Mouse (Mus musculus): ENCODE results near the gene Unc13d.
"Not testable (repeated sequence)": the region's sequence is repeated elsewhere in the genome, so short reads cannot be mapped to it uniquely, and the experiment has no call there.

Gene Unc13d

DNA sequence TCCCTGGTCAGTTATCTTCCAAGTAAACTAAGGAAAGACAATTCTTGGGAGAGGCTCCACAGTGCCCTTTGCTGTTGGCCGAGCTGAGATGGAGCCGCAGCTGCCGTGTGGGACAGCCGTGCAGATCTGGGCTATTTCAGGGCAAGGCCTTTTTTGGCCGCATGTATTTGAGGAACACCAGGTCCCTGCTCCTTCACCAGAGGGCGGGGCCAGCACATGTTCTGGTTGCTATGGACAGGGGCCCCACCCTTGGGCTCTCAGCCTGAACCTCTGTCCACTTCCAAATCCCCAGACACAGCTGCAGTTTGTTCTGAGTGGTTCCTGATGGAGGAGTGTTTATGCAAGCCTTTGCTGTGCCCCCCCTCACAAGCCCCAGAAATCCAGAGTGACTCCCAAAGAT is 22.6 kb upstream of the Unc13d start:
- no peak for DNase-seq (ENCODE audit: low spot score)

DNA sequence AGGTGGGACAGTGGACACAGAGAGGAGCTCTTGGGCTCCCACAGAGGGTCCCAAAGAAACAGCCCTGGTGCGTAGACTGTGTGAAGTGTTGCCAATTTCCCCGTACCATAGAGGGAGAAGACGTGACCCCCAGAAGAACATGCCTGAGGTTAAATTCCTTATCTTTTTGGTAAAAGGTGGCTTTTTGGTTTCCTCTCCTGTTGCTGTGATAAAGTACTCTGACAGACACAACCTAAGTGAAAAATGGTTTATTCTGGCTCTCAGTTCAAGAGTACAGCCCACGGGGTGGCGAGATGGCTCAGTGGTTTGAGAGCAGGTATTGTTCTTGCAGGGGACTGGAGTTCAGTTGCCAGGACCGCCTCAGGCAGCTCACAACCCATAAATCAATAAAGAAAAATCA is 21.7 kb upstream of the Unc13d start:
- no peak for DNase-seq (ENCODE audit: low spot score)

- no peak for DNase-seq (ENCODE audit: low spot score)
Measured at GRCm38 (mm10) chr11:116098711-116099460, 21.1 kb upstream of the Unc13d start.

- no peak for DNase-seq (ENCODE audit: low spot score)
Measured at GRCm38 (mm10) chr11:116096213-116097108, 18.7 kb upstream of the Unc13d start.

DNA sequence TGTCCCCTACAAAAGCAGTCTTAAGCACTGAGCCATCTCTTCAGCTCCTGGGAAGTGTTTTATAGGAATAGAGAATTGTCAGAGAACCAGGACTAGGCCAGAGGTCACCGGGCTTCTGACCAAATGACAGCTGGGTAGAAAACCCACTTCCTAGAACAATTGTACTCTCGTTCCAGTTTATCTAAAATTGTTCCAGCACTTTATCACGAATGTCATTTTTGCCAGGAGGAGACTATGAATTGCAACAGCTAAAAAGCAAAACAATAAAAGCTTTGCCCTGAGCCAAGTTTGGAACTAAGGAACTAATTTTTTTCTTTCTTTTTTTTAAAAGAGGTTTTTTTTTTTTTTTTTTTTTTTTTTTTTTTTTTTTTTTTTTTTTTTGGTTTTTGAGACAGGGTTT is 17.8 kb upstream of the Unc13d start:
- DNase-seq (ENCODE audit: low spot score): no peak

DNA sequence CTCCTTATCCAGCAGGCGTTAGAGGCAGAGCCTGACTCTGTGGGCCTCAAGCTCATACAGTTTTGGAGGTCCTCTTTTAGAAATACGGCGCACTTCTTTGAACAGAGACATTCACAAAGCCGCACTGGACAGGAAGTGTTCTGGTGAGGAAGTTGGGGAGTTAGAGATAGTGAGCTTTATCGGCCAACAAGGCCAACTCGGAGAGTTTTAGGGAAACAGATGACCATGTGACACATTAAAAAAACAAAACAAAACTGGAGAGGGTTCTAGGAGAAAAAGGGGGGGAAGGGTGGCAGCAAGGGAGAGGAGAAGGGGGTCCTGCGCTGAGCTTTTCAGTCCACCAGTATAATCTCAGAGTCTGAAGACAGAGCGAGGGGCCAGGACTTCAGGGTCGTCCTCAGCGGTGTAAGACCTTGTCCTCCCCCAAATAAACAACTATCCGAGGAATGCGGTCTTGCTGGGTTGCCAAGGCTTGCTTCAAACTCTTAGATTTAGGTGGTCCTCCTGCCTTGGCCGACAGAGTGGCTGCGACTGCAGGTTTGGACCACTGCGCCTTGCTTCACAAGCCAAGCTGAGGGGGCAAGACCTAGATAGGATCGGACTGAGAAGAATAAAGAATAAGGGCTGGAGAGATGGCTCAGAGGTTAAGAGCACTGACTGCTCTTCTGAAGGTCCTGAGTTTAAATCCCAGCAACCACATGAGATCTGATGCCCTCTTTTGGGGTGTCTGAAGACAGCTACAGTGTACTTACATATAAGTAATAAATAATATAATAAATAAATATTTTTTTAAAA is 16.2 kb upstream of the Unc13d start:
- DNase-seq (ENCODE audit: low spot score): no peak

GRCm38 (mm10) chr11:116092959-116093358 is 15.2 kb upstream of the Unc13d start:
- not testable (repeated sequence) for DNase-seq (ENCODE audit: low spot score)

DNA sequence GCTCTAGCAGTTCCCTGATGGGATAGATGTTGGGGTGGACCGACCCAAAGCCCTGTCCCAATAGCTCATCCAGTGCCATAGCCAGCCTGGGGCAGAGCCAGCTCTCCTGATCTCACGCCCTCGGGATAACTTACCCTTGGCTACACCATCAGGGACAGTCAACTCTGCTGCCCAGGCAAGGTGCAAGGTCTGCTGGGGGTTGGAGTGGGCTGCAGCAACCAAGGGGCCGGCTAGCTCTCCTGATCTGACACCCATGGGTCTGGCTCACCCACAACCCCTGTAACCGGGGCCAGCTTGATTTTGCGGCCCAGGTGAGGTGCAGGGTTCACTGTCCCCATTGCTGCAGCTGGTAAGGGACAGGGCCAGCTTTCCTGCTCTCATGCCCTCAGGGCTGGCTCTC is 13.8 kb upstream of the Unc13d start:
- no peak for DNase-seq (ENCODE audit: low spot score)

- DNase-seq (ENCODE audit: low spot score): no peak
Measured at GRCm38 (mm10) chr11:116089545-116089944, 11.8 kb upstream of the Unc13d start.

DNA sequence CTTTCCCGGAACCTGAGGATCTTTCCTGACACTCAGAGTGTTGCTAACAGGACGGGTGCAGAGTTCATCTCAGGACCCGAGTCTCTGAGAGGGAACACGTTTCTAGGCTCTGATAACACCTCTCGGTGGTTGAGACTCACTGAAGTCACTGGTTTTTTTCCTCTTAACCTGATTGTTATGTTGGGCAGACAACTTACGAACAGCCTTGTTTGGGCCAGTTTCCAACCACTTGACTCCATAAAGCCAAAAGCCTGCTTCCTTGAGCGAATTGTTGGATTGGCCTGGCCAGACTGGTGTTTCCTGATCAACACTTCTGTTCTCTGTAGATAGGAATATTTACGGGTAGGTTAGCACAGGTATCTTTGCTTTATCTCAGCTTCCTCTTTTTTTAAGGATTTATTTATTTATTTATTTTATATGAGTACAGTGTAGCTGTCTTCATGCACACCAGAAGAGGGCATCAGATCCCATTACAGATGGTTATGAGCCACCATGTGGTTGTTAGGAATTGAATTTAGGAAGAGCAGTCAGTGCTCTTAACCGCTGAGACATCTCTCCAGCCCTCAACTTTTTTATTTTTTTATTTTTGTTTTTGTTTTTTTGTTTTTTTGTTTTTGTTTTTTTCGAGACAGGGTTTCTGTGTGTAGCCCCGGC is 11.1 kb upstream of the Unc13d start:
- no peak for DNase-seq (ENCODE audit: low spot score)

- no peak for DNase-seq (ENCODE audit: low spot score)
Measured at GRCm38 (mm10) chr11:116088188-116088587, 10.4 kb upstream of the Unc13d start.

GRCm38 (mm10) chr11:116087194-116088130 is 9.7 kb upstream of the Unc13d start:
- peak; percentile 59 for DNase-seq (ENCODE audit: low spot score)

- peak; percentile 99 for DNase-seq (ENCODE audit: low spot score)
Measured at GRCm38 (mm10) chr11:116086258-116087193, 8.8 kb upstream of the Unc13d start, which contains the start of gene Wbp2. Gene Wbp2 (minus strand): TSS chr11:116086995.

DNA sequence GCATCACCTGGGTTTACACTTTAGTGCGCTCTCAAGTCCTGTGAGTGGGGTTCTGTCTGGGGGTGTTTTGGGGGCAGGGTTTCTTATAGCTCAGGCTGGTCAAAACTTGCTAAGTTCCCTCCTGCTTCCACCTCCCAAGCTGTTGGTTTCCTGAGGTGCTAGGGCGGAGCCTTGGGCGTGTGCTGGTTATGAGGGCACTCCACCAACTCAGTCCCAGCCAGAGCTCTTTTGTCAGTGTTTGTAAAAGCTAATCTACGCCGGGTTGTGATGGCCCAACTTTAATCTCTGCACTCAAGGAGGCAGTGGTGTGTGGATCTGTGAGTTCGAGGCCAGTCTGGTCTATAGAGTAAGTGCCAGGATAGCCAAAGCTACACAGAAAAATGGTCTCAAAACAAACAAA is 6.4 kb upstream of the Unc13d start:
- no peak for DNase-seq (ENCODE audit: low spot score)

DNA sequence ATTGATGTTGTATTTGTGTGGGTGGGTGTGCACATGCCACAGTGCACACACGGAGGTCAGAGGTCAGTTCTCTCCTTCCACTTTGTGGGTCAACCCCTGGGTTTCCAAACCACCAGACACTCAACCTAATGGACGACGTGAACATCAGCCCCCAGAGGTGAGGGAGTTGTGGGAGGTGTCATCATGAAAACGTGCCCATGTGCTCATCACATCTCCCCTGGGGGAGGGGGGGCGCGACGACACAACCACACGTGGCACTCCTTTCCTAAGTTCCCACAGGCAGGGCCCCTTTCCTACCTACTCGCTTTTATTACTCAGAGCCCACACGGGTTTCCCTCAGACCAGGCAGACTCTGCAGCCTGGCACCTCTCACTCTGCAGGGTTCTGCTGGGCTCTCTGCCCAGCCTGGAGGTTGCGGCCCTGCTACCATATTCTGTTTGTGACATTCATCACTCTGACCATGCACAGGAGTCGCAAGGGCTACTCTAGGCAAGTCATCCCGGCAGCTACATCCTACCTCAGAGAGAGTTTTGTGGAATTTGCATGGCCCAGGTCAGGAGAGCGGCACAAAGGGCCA is 5.4 kb upstream of the Unc13d start:
- no peak for DNase-seq (ENCODE audit: low spot score)

GRCm38 (mm10) chr11:116081081-116081480 is 3.3 kb upstream of the Unc13d start:
- no peak for DNase-seq (ENCODE audit: low spot score)

DNA sequence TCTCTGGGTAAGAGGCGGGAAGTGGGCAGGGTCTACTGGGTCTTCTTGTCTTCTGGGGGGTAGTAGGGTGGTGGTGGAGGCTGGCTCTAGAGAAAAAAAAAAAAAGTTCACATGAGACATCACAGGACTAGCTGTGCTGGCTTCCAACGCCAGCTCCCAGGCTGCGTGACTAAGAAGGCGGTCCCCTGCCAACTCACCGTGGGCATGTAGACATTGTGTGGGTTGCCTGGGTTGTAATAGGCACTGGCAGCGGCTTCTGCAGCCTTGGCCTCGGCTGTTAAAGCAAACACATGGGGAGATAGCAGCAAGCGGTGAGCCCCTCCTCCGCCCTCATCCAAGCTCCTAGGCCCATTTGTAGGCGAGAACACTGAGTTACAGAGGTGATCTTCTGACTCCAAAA is 1.8 kb upstream of the Unc13d start:
- peak; percentile 73 for DNase-seq (ENCODE audit: low spot score)

GRCm38 (mm10) chr11:116078676-116079320 is 1.0 kb upstream of the Unc13d start:
- no peak for DNase-seq (ENCODE audit: low spot score)

DNA sequence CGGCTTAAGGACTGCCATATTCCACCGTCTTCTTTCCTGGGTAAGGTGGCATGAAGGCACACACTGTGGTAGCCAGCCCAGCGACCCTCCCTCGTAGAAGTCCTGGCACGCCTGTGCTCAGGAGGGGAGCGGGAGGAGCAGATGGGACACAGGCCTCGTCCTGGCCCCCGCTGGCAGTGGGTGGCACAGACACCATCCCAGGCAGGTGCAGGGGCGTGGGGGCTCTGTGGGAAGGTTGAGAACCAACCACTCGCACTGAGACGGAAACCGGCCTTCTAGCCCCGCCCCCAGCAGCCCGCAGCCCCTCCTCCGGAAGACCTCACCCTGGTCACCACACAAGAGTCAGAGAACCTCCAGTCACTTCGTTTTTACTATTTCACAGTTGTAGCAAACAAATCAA is 460 bp upstream of the Unc13d start:
- DNase-seq (ENCODE audit: low spot score): no peak
